Mouse (Mus musculus): ENCODE measurements around the gene Olfr24.

DNA sequence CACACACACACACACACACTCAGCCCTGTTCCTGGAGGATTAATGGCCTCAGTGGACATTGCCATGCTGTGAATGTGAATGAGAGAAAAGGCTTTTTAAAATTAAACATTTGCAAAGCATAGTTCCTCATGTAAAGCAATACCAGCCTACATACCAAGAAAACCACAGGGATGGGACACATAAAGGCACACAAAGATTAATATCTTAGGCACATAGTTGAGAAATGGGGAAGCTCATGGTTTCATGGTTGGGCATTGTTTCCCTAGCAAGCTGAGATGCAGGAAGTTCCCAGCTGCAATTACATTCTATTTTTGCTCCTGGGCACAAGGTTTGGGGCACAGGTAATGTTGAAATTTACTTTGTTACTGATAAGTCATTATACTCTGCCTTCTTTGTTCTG lies 58.2 kb downstream of the Olfr24 start:
- TF ChIP-seq CTCF (IDR thresholded peaks at IDR 0.05; ENCODE audit: low read depth, low read length) (no peak), EP300 (IDR thresholded peaks at IDR 0.05; ENCODE audit: insufficient read depth, low read depth, low read length) (no peak)

Data from ES-Bruce4 (cell line).